Mouse (Mus musculus): ENCODE measurements around the gene Lrrc23.

The Lrrc23 gene

GRCm38 (mm10) chr6:124741842-124742241 is 37.7 kb downstream of the Lrrc23 start:
- DNase-seq (ENCODE audit: low spot score): no peak

GRCm38 (mm10) chr6:124740888-124741761 is 38.4 kb downstream of the Lrrc23 start, which contains the start of gene Grcc10:
Gene Grcc10, minus strand, starts transcription at chr6:124741374.
- DNase-seq (ENCODE audit: low spot score): peak; percentile 88

- peak; percentile 72 for DNase-seq (ENCODE audit: low spot score)
Observed at GRCm38 (mm10) chr6:124740211-124740887, 39.2 kb downstream of the Lrrc23 start.

GRCm38 (mm10) chr6:124739231-124739796 is 40.2 kb downstream of the Lrrc23 start:
- peak; percentile 48 for DNase-seq (ENCODE audit: low spot score)

GRCm38 (mm10) chr6:124738511-124739023 is 41.0 kb downstream of the Lrrc23 start, which contains the start of gene Ptpn6:
Gene Ptpn6, minus strand, starts transcription at chr6:124738714.
- DNase-seq (ENCODE audit: low spot score): peak; percentile 70

- DNase-seq (ENCODE audit: low spot score): no peak
Observed at GRCm38 (mm10) chr6:124737040-124737439, 42.5 kb downstream of the Lrrc23 start.

- DNase-seq (ENCODE audit: low spot score): no peak
Observed at GRCm38 (mm10) chr6:124734417-124734816, 45.1 kb downstream of the Lrrc23 start.

- no peak for DNase-seq (ENCODE audit: low spot score)
Observed at GRCm38 (mm10) chr6:124732476-124733370, 46.8 kb downstream of the Lrrc23 start.

- no peak for DNase-seq (ENCODE audit: low spot score)
Observed at GRCm38 (mm10) chr6:124731038-124731437, 48.5 kb downstream of the Lrrc23 start.

GRCm38 (mm10) chr6:124729850-124730705 is 49.4 kb downstream of the Lrrc23 start:
- DNase-seq (ENCODE audit: low spot score): no peak

- no peak for DNase-seq (ENCODE audit: low spot score)
Observed at GRCm38 (mm10) chr6:124728621-124729020, 50.9 kb downstream of the Lrrc23 start.

- DNase-seq (ENCODE audit: low spot score): no peak
Observed at GRCm38 (mm10) chr6:124724472-124724871, 55.1 kb downstream of the Lrrc23 start.

- DNase-seq (ENCODE audit: low spot score): no peak
Observed at GRCm38 (mm10) chr6:124723541-124723940, 56.0 kb downstream of the Lrrc23 start.

- DNase-seq (ENCODE audit: low spot score): no peak
Observed at GRCm38 (mm10) chr6:124722876-124723473, 56.6 kb downstream of the Lrrc23 start.

GRCm38 (mm10) chr6:124720904-124721303 is 58.6 kb downstream of the Lrrc23 start:
- DNase-seq (ENCODE audit: low spot score): no peak

Measured in testis, postnatal 10 days (tissue).